In the genomic region with DNA sequence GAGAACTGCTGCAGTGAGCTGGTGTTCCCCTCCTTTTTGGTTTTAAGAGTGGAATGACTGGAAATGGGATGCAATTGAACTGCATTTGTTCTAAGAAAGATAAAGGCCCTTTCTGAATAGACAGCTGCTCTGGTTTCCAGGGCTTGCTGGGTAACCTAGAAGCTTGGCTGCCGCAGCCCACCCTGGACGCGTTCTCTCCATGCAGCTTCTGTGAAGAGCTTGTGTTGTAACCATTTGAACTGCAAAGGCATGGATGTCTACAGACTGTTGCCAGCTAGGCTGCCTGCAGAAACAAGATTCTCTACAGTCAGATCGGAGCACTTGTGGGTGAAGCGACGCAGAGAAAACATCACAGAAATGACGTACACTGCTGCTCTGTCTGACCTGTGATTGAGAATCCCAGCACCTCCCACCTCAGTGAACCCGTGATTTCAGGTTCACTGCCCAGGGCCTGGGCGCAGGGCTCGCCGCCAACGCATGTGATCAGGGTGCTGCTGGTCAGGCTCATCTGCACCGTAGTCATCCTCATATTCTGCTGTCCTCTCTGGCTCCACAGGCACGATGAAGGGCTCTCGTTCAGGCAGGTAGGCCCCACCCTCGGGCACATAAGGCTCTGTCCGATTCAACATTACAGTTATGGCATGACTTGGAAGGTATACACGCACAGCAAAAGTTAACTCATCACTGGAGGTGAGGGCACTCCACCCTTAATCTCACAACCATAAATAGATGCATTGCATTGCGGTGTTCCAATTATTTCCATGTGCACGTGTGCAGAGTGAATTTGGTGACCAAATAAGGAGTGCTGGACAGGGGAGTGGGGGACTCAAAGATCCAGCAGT, we compare ENCODE assay signal across 9 mouse cellular contexts.
DNase-seq lines count a peak whose midpoint lies in the region; ATAC-seq and TF ChIP-seq lines count a peak whose summit lies in the region.
"Had no signal": no experiment of that assay in that cellular context is flagged by ENCODE, and none has a peak within 500 bp of the region (broad histone marks: within the 10 kb centered on the region; RNA-seq: fewer than 3 reads in every experiment).

No protein-coding gene starts in this region.

- H3K27me3 ChIP-seq in heart, postnatal 0 days (ENCODE audit: control insufficient read depth, insufficient read depth, low read length), result no peaks in the 10 kb centered on the region
- no peaks in the 10 kb centered on the region for H3K27me3 ChIP-seq in E14TG2a.4 (ENCODE audit: insufficient read depth, low read length)
- no peaks in the 10 kb centered on the region for H3K27me3 ChIP-seq in forebrain, embryonic 15.5 days

- no peaks in the 10 kb centered on the region for H3K9me3 ChIP-seq in heart, postnatal 0 days (replicated peaks; ENCODE audit: control insufficient read depth, low read length)
- H3K9me3 ChIP-seq in E14TG2a.4 (ENCODE audit: low read length), result no peaks in the 10 kb centered on the region
- H3K9me3 ChIP-seq in forebrain, embryonic 15.5 days, result no peaks in the 10 kb centered on the region

- peak overlapping the region; percentile 53; the same call in 1 of the 2 replicates for H3K27ac ChIP-seq in heart, postnatal 0 days (ENCODE audit: low read depth)
- 0 out of 2 replicates have a peak overlapping the region, but pooled peaks have one; percentile 39 for H3K27ac ChIP-seq in forebrain, embryonic 15.5 days (replicated peaks)

- DNase-seq in heart, postnatal 0 days (ENCODE audit: low spot score), result peak; percentile 26
- no peak for DNase-seq in heart, postnatal 10 days
- peak; percentile 14 to 35 for DNase-seq in layer of hippocampus, postnatal 14 days (ENCODE audit: low spot score in 2 of 2)
- DNase-seq in ovary, adult 18-20 months (ENCODE audit: low spot score), result no peak
- DNase-seq in yolk sac, embryonic 10.5 days (ENCODE audit: low spot score), result no peak
- DNase-seq in left cerebral cortex, adult 9 months (ENCODE audit: low spot score in 2 of 2), result no peak
- DNase-seq: liver had no signal

- H3K36me3 ChIP-seq in heart, postnatal 0 days (replicated peaks; ENCODE audit: control insufficient read depth, insufficient read depth, low read length), result no peaks in the 10 kb centered on the region
- no peaks in the 10 kb centered on the region for H3K36me3 ChIP-seq in E14TG2a.4 (ENCODE audit: insufficient read depth, low read length)
- no peaks in the 10 kb centered on the region for H3K36me3 ChIP-seq in forebrain, embryonic 15.5 days

- H3K4me1 ChIP-seq in heart, postnatal 0 days (ENCODE audit: control insufficient read depth, insufficient read depth), result no peaks in the 10 kb centered on the region
- H3K4me1 ChIP-seq in E14TG2a.4 (replicated peaks; ENCODE audit: low read depth, low read length), result no peaks in the 10 kb centered on the region; the same call in 1 of the 2 replicates
- peaks cover 8% of the 10 kb centered on the region for H3K4me1 ChIP-seq in forebrain, embryonic 15.5 days

- WGBS in heart, postnatal 0 days, result 66% methylated on average over 20 of the region's 20 CpGs
- WGBS in forebrain, embryonic 15.5 days, result 69% methylated on average over 20 of the region's 20 CpGs

- intact Hi-C loops in heart, postnatal 10 days (cut with DNase I), result no loop called here

- H3K4me3 ChIP-seq in heart, postnatal 0 days (ENCODE audit: low read depth, low read length), result no peak overlapping the region
- H3K4me3 ChIP-seq in E14TG2a.4 (replicated peaks; ENCODE audit: low read length), result peak overlapping the region; percentile 24
- no peak overlapping the region for H3K4me3 ChIP-seq in forebrain, embryonic 15.5 days

- peak overlapping the region; percentile 11; the same call in 1 of the 2 replicates for H3K4me2 ChIP-seq in heart, postnatal 0 days (ENCODE audit: low read depth, low read length)
- no peak overlapping the region for H3K4me2 ChIP-seq in forebrain, embryonic 15.5 days (replicated peaks)

- no peak for TF ChIP-seq CTCF in heart, postnatal 0 days (IDR thresholded peaks at IDR 0.05; ENCODE audit: low read depth)
- no peak for TF ChIP-seq CTCF in E14TG2a.4 (conservative IDR thresholded peaks at IDR 0.05; ENCODE audit: low read length)

- no peak for TF ChIP-seq EP300 in heart, postnatal 0 days (IDR thresholded peaks at IDR 0.05; ENCODE audit: low read depth)

- ATAC-seq in heart, postnatal 0 days (ENCODE audit: insufficient read depth, low read depth), result peak; percentile 66
- peak; percentile 82 for ATAC-seq in forebrain, embryonic 15.5 days (replicated peaks)

- H3K9ac ChIP-seq in heart, postnatal 0 days (replicated peaks; ENCODE audit: low read depth, low read length), result no peak overlapping the region
- no peak overlapping the region for H3K9ac ChIP-seq in forebrain, embryonic 15.5 days (replicated peaks)

Comparison
In these comparisons a context has a peak if more than half of its experiments do, and no peak if none do; other contexts are left out.
1. DNase-seq: peak in heart, postnatal 0 days (single experiment) and layer of hippocampus, postnatal 14 days (2 of 2); none in heart, postnatal 10 days (0 of 2), ovary, adult 18-20 months (single experiment), yolk sac, embryonic 10.5 days (single experiment) and left cerebral cortex, adult 9 months (0 of 2).